Mouse (Mus musculus) kidney, postnatal 0 days (tissue): ENCODE measurements at regions not wholly inside any gene's neighbourhood (a gene's known extent, or its start where the extent isn't known, plus 50 kb on each side); places are given as distances from the start of the nearest gene placed in this dataset.

Source experiments
- ATAC-seq: fragments of 200-750 bp; cut with Nextera tagmentation; replicated peaks from 2 replicates; pipeline ENCODE4 v1.8.0; 2017; ENCODE audit warnings: low read depth, moderate number of reproducible peaks, moderate TSS enrichment, moderate library complexity; ENCODE audit not compliant: low FRiP score
- DNase-seq: peaks from one replicate; pipeline ENCODE4 v3.0.0-alpha.2; 2016; ENCODE audit warnings: low spot score
- H3K27ac ChIP-seq: fragments of 300-500 bp; sonication (generic); 2 replicates; pipeline ENCODE4 v1.5.1; 2014; ENCODE audit warnings: mild to moderate bottlenecking
- H3K27me3 ChIP-seq: fragments of 300-500 bp; sonication (generic); 2 replicates; pipeline ENCODE4 v1.6.1; 2014; ENCODE audit warnings: low read length, mixed read lengths; ENCODE audit not compliant: insufficient read depth
- H3K36me3 ChIP-seq: fragments of 300-500 bp; sonication (generic); 2 replicates; pipeline ENCODE4 v1.6.1; 2014; ENCODE audit warnings: low read length, mixed read lengths; ENCODE audit not compliant: insufficient read depth
- H3K4me1 ChIP-seq: fragments of 300-500 bp; sonication (generic); replicated peaks from 2 replicates; pipeline ENCODE4 v1.6.1; 2014; ENCODE audit warnings: antibody characterized with exemption, low read length, mixed read lengths; ENCODE audit not compliant: insufficient read depth
- H3K4me2 ChIP-seq: fragments of 300-500 bp; sonication (generic); 2 replicates; pipeline ENCODE4 v1.6.1; 2014; ENCODE audit warnings: mild to moderate bottlenecking, low read length, moderate library complexity, mixed read lengths
- H3K4me3 ChIP-seq: fragments of 300-500 bp; sonication (generic); replicated peaks from 2 replicates; pipeline ENCODE4 v1.5.1; 2014; ENCODE audit warnings: low read depth, low read length
- H3K9ac ChIP-seq: fragments of 300-500 bp; sonication (generic); 2 replicates; pipeline ENCODE4 v1.6.1; 2014; ENCODE audit warnings: low read depth, low read length
- H3K9me3 ChIP-seq: fragments of 300-500 bp; sonication (generic); replicated peaks from 2 replicates; pipeline ENCODE4 v1.6.1; 2016; ENCODE audit warnings: low read length, inconsistent platforms, mixed read lengths
- CTCF ChIP-seq: IDR thresholded peaks from 2 replicates; pipeline ENCODE4 v1.5.1; 2016; ENCODE audit warnings: antibody characterized with exemption, low read depth, mild to moderate bottlenecking, moderate library complexity
- WGBS: fragments of 180-500 bp; shearing (Covaris S2); extraction: QIAGEN DNeasy Blood & Tissue Kit; methylation state at CpG from one replicate; pipeline ENCODE4 v1.1.7; 2014; 5-methylcytosine and 5-hydroxymethylcytosine counted together

- Histone ChIP-seq H3K4me2 (no peak overlapping the region), H3K4me3 (no peak overlapping the region), H3K4me1 (no peaks in the 10 kb centered on the region), H3K9ac (no peak overlapping the region), H3K27ac (no peak overlapping the region), H3K36me3 (no peaks in the 10 kb centered on the region), H3K9me3 (no peaks in the 10 kb centered on the region), H3K27me3 (no peaks in the 10 kb centered on the region)
- no peak for TF ChIP-seq CTCF
- no peak for ATAC-seq
- DNase-seq, result peak; percentile 75
- 40% methylated on average over 8 of the region's 8 CpGs for WGBS
These were observed 316.6 kb upstream of the 4931429L15Rik start for GRCm38 (mm10) chr9:46636261-46637010.

- Histone ChIP-seq H3K9ac (no peak overlapping the region), H3K27me3 (no peaks in the 10 kb centered on the region), H3K9me3 (no peaks in the 10 kb centered on the region), H3K4me3 (no peak overlapping the region), H3K36me3 (no peaks in the 10 kb centered on the region), H3K4me2 (no peak overlapping the region), H3K27ac (no peak overlapping the region), H3K4me1 (no peaks in the 10 kb centered on the region)
- ATAC-seq (no peak), DNase-seq (no peak)
- TF ChIP-seq CTCF, result peak; percentile 48; the same call in 1 of the 2 replicates
- 83% methylated on average over 4 of the region's 4 CpGs for WGBS
These were observed 314.2 kb upstream of the 4931429L15Rik start for GRCm38 (mm10) chr9:46633952-46634351.

GRCm38 (mm10) chr9:46632576-46632975, 312.8 kb upstream of the 4931429L15Rik start:
- no peak overlapping the region for H3K27ac ChIP-seq
- H3K4me1 ChIP-seq, result no peaks in the 10 kb centered on the region
- TF ChIP-seq CTCF, result no peak
- H3K4me2 ChIP-seq, result no peak overlapping the region
- DNase-seq, result no peak
- 81% methylated on average over 10 of the region's 10 CpGs for WGBS
- H3K27me3 ChIP-seq, result no peaks in the 10 kb centered on the region
- no peak for ATAC-seq
- H3K9me3 ChIP-seq, result no peaks in the 10 kb centered on the region
- H3K36me3 ChIP-seq, result no peaks in the 10 kb centered on the region
- H3K9ac ChIP-seq, result no peak overlapping the region
- no peak overlapping the region for H3K4me3 ChIP-seq

- TF ChIP-seq CTCF, result no peak
- H3K4me1 ChIP-seq, result no peaks in the 10 kb centered on the region
- no peak overlapping the region for H3K27ac ChIP-seq
- no peaks in the 10 kb centered on the region for H3K9me3 ChIP-seq
- no peak for ATAC-seq
- no peaks in the 10 kb centered on the region for H3K36me3 ChIP-seq
- H3K27me3 ChIP-seq, result no peaks in the 10 kb centered on the region
- no peak overlapping the region for H3K4me2 ChIP-seq
- DNase-seq, result no peak
- H3K9ac ChIP-seq, result no peak overlapping the region
- WGBS, result 88% methylated on average over 2 of the region's 2 CpGs
- H3K4me3 ChIP-seq, result no peak overlapping the region
These were observed 302.5 kb upstream of the 4931429L15Rik start for GRCm38 (mm10) chr9:46622255-46622654.

GRCm38 (mm10) chr9:46621851-46622250, 302.1 kb upstream of the 4931429L15Rik start:
- 94% methylated on average over 6 of the region's 6 CpGs for WGBS
- H3K27ac ChIP-seq, result no peak overlapping the region
- H3K36me3 ChIP-seq, result no peaks in the 10 kb centered on the region
- H3K4me3 ChIP-seq, result no peak overlapping the region
- no peak for ATAC-seq
- DNase-seq, result no peak
- H3K9ac ChIP-seq, result no peak overlapping the region
- TF ChIP-seq CTCF, result no peak
- H3K27me3 ChIP-seq, result no peaks in the 10 kb centered on the region
- H3K4me2 ChIP-seq, result no peak overlapping the region
- H3K9me3 ChIP-seq, result no peaks in the 10 kb centered on the region
- H3K4me1 ChIP-seq, result no peaks in the 10 kb centered on the region

- Histone ChIP-seq H3K27ac (no peak overlapping the region), H3K9me3 (no peaks in the 10 kb centered on the region), H3K4me1 (no peaks in the 10 kb centered on the region), H3K4me2 (no peak overlapping the region), H3K27me3 (no peaks in the 10 kb centered on the region), H3K9ac (no peak overlapping the region), H3K36me3 (no peaks in the 10 kb centered on the region), H3K4me3 (no peak overlapping the region)
- WGBS, result 11% methylated on average over 11 of the region's 11 CpGs
- ATAC-seq, result no peak
- DNase-seq, result peak; percentile 69
- no peak for TF ChIP-seq CTCF
These were observed 290.6 kb upstream of the 4931429L15Rik start for GRCm38 (mm10) chr9:46610101-46611005.
